Mouse (Mus musculus): ENCODE measurements at regions not wholly inside any gene's neighbourhood (a gene's known extent, or its start where the extent isn't known, plus 50 kb on each side); places are given as distances from the start of the nearest gene placed in this dataset.
"Not testable (repeated sequence)": the region's sequence is repeated elsewhere in the genome, so short reads cannot be mapped to it uniquely, and the experiment has no call there.

- not testable (repeated sequence) for DNase-seq (ENCODE audit: low spot score)
These were observed 67.4 kb downstream of the Pdia4 start for GRCm38 (mm10) chr6:47745856-47746255.

GRCm38 (mm10) chr6:47743856-47744255, 69.4 kb downstream of the Pdia4 start:
- DNase-seq (ENCODE audit: low spot score): not testable (repeated sequence)

GRCm38 (mm10) chr6:47740216-47740615, 73.0 kb downstream of the Pdia4 start:
- not testable (repeated sequence) for DNase-seq (ENCODE audit: low spot score)

GRCm38 (mm10) chr6:47739696-47740095, 73.5 kb downstream of the Pdia4 start:
- DNase-seq (ENCODE audit: low spot score): peak; percentile 69

- DNase-seq (ENCODE audit: low spot score): not testable (repeated sequence)
These were observed 75.3 kb downstream of the Pdia4 start for GRCm38 (mm10) chr6:47737972-47738371.
